Mouse (Mus musculus): ENCODE measurements around the gene Fubp1.
"Not testable (repeated sequence)": the region's sequence is repeated elsewhere in the genome, so short reads cannot be mapped to it uniquely, and the experiment has no call there.

Gene Fubp1

DNA sequence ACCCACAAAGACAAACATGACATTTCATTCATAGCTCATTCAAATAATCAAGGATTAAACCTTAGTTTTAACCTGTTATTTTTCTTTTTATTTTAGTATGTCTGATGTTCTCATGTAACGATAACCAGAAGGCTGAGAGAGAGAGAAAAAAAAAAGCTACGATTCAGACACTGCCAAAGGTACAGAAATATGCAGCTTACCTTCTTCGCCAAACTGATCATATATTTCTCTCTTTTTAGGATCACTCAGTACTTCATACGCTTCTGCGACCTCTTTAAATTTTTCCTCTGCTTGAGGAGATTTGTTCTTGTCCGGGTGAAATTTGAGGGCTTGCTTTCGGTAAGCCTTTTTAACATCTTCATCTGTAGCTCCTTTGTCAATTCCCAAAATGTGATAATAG lies 17.0 kb upstream of the Fubp1 start:
- no peak for DNase-seq (ENCODE audit: low spot score in 2 of 2)

- DNase-seq (ENCODE audit: low spot score in 2 of 2), result peak; percentile 94
Measured at GRCm38 (mm10) chr3:152193635-152194097, 16.6 kb upstream of the Fubp1 start.

DNA sequence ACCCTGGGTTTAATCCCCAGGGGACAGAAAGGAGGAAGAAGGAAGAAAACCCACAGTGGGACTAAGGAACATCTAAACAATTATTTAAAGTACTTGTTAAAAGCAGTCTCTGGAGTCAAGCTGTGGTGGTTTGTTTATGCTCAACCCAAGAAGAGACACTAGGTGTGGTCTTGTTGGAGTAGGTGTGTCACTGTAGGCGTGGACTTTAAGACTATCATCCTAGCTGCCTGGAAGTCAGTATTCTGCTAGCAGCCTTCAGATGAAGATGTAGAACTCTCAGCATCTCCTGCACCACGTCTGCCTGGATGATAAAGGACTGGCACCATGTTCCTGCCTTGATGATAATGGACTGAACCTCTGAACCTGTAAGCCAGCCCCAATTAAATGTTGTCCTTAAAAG lies 13.0 kb upstream of the Fubp1 start:
- DNase-seq (ENCODE audit: low spot score in 2 of 2), result not testable (repeated sequence)

GRCm38 (mm10) chr3:152199125-152199524 lies 11.1 kb upstream of the Fubp1 start:
- DNase-seq (ENCODE audit: low spot score in 2 of 2), result no peak

DNA sequence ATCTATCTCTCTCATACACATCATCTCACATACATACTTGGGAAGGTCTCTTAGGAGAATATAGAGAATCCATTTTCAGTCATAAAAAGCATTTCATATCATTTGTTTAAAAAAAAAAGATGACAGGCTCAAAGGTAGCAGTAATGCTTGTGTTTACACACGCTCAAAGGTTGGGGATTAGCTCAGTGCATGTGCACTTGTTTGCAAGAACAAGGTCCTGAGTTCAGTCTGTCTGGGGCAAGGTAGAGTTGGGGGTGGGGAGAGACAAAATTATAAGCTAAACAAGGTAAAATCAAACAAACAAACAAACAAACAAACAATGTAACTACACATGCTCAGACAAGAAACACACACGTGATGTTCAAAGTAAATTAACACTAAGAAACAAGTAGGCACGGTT lies 9.0 kb upstream of the Fubp1 start:
- DNase-seq (ENCODE audit: low spot score in 2 of 2), result no peak

- no peak for DNase-seq (ENCODE audit: low spot score in 2 of 2)
Measured at GRCm38 (mm10) chr3:152201651-152202050, 8.6 kb upstream of the Fubp1 start.

GRCm38 (mm10) chr3:152202942-152203341 lies 7.3 kb upstream of the Fubp1 start:
- no peak for DNase-seq (ENCODE audit: low spot score in 2 of 2)

DNA sequence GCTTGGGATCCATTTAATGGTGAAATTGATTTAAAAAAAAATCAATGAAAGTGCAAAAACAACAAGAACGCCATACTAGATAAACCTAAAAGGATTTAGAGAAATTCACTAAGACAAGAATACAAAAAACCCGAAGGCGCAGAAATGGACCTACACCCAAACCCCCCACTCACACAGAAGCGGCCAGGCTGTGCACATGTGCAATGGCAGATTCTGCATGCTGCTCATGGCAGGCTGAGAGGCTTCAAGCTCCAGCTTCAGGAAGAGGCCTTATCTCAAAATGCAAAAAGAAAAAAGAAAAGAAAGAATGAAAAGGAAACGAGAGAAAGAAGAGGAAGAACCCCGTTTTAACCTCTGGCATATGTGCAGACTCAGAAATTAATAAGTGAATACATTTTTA lies 6.8 kb upstream of the Fubp1 start:
- DNase-seq (ENCODE audit: low spot score in 2 of 2), result no peak

GRCm38 (mm10) chr3:152203996-152204395 lies 6.2 kb upstream of the Fubp1 start:
- DNase-seq (ENCODE audit: low spot score in 2 of 2), result no peak

- no peak for DNase-seq (ENCODE audit: low spot score in 2 of 2)
Measured at GRCm38 (mm10) chr3:152204577-152204976, 5.6 kb upstream of the Fubp1 start.

DNA sequence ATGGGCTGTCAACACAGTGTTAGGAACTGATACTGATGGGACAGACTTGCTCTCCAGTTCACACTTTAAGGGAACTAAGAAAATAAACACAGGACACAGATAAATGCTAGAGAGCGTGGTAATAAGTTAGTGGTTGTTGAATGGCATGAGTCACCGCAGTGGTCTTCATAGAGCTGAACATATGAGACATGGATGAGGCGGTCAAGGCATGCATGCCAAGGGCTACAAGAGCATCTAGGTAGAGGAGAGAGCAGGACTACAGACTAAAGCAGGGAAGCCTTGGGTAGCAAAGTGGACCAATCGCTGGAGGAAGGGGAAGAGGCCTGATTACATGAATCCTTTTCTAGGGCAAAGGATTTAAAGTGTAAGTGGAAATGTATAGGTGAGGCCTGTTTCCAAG lies 3.1 kb upstream of the Fubp1 start:
- DNase-seq (ENCODE audit: low spot score in 2 of 2), result no peak

- DNase-seq (ENCODE audit: low spot score in 2 of 2), result no peak
Measured at GRCm38 (mm10) chr3:152208096-152208885, 1.9 kb upstream of the Fubp1 start.

GRCm38 (mm10) chr3:152209177-152209966 lies 850 bp upstream of the Fubp1 start:
- peak in 1 of 2 experiments; percentile 56 for DNase-seq (ENCODE audit: low spot score in 2 of 2)

DNA sequence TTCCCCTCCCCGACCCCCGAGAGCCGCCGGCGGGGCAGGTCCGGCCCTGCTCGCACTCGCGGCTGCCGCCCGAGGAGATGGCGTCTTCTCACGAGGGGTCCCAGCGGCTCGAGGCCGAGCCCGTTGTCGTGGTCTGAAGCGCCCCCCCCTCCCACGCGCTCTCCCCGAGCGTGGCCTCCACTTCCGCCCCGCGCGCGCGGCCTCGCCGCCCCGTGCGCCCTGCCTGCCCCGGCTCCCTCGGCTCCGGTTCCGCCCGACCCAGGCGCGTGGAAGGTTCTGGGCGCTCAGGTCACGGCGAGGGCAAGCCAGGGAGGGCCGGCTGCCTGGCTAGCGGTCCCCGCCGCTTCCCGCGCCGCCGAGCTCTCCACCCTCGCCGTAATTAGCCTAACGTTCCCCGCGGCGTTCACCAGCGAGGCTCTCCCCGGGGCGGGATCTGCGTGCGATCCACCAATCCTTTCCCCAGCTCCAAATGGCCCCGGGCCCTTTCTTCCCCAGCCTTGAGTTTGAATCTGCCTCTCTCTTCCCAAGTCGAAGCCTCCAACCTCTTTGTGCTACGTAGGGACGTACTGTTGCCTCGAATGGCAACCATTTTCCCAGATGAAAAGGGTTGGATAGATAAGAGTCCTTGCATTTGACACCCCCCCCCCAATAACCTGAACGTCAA lies 638 bp downstream of the Fubp1 start:
- peak; percentile 47 to 70 for DNase-seq (ENCODE audit: low spot score in 2 of 2)

- no peak for DNase-seq (ENCODE audit: low spot score in 2 of 2)
Measured at GRCm38 (mm10) chr3:152211731-152212279, 1.6 kb downstream of the Fubp1 start.

GRCm38 (mm10) chr3:152213416-152213815 lies 3.2 kb downstream of the Fubp1 start:
- no peak for DNase-seq (ENCODE audit: low spot score in 2 of 2)

- no peak for DNase-seq (ENCODE audit: low spot score in 2 of 2)
Measured at GRCm38 (mm10) chr3:152224918-152225317, 14.7 kb downstream of the Fubp1 start.

- no peak for DNase-seq (ENCODE audit: low spot score in 2 of 2)
Measured at GRCm38 (mm10) chr3:152225906-152226305, 15.7 kb downstream of the Fubp1 start.

DNA sequence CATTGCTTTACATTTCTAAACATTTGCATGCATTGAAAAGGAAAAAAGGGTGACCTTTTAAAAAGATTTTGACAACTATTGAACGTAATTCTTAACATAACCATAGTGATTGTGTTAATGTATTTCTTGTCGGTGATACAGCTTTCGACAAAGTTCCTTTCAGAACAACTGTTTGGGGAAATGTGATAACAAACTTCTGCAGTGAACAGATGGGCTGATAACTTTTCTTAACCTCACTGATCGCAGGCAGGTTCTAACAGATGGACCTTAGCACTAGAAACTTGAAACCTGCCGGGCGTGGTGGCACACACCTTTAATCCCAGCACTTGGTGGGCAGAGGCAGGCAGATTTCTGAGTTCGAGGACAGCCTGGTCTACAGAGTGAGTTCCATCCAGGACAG lies 18.6 kb downstream of the Fubp1 start:
- DNase-seq (ENCODE audit: low spot score in 2 of 2), result no peak

- DNase-seq (ENCODE audit: low spot score in 2 of 2), result no peak
Measured at GRCm38 (mm10) chr3:152229271-152229670, 19.0 kb downstream of the Fubp1 start.

DNA sequence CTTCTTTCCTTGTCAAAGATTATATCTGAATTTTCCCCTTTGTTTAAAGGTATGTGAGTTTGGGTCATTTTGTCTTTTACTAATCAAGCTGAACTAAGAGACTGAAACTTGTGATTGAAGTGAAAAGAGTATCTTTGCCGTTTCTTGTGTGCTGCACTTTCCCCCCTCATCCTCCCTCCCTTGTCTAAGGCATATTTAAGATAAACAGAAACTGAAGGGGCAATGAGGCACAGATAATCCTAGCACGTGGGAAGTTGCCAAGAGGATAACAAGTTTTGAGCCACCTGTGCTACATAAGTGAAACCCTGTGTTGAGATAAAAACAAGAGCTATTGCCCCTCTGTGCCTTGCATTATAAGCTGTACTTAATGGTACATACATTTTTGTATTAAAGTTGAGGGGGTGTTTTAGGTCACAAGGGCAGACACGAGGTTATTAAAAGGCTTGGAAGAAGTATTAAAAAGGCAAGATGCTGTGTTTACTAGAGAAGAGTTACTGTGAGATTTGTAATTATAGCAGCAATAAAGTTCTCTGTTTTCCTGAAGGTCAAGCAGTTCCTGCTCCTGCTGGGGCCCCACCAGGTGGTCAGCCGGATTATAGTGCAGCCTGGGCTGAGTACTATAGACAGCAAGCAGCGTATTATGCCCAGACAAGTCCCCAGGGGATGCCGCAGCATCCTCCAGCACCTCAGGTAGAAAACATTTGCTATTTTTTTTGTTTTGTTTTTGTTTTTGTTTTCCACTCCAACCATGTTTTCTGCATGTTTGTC lies 21.3 kb downstream of the Fubp1 start:
- DNase-seq (ENCODE audit: low spot score in 2 of 2), result no peak

All from heart, adult 9 months (tissue).